Mouse (Mus musculus): ENCODE data around the gene Adam23.

DNA sequence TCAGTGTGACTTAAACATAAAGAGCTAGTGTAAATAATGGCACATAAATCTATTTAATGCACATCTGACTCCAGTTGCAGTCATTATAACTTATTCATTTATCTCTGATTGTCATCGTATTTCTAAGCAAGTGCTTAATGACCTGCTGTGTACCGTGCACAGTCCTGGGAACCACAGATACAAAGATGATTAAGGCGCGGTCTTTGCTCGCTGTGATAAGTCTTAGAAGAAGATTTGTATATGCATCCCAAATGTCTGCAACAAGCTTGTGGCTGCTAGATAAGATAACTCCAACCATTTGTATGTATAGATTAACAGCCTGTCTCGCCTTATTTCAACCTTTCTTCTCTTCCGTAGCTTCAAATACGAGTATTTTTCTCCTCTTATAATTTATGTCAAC, 27.2 kb upstream of the Adam23 start:
- TF ChIP-seq POLR2A (IDR thresholded peaks at IDR 0.05; ENCODE audit: borderline replicate concordance, extremely low read depth, insufficient read depth, insufficient read length, poor library complexity, severe bottlenecking) (no peak), CTCF (IDR thresholded peaks at IDR 0.05; ENCODE audit: borderline replicate concordance, extremely low read depth, insufficient read depth, insufficient read length) (no peak)

Measured in brain, embryonic 14.5 days (tissue).